Mouse (Mus musculus) cerebellum, postnatal 14 days (tissue): ENCODE measurements at regions not wholly inside any gene's neighbourhood (a gene's known extent, or its start where the extent isn't known, plus 50 kb on each side); places are given as distances from the start of the nearest gene placed in this dataset.

Experiments
- DNase-seq, 2 experiments: peaks; one replicate each; pipeline ENCODE4 v3.0.0; 2021; ENCODE audit warnings: mixed read lengths in 2 of 2

DNA sequence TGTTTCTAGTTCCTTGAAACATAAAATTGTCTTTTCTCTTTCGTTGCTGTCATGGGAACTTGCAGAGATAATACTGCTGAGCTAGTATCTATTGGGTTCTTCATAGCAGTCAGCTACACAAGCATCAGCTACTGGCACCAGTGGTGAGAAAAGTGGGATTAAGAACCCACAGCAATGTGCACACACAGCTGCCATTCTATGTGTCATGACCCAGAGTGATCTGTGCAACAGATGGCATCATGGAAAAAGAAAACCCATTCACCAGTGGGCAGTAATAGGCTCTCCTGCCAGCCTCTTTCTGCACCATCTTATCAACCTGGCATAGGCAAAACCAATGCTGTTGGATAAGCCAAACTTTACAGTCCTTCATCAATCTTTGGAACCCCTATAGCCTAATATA is 428.1 kb downstream of the Trib2 start:
- no peak for DNase-seq

DNA sequence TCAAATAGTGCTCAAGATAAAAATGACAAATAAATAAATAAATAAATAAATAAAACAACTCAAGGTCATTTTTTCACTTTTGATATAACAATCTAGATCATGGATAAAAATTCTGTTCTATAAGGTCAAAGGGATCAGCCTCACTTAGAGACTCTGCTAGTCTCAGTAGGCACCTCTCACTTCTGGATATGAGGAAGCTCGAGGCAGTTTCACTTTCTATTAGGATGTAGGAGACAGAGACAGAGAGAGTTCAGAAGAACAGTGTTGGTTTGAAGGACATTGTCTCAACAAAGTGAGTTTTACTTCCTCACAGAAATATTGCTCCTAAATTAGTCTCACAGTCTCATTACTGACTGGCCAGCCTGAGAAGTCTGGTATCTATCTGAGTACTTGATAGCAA is 458.9 kb downstream of the Trib2 start:
- DNase-seq = no peak

DNA sequence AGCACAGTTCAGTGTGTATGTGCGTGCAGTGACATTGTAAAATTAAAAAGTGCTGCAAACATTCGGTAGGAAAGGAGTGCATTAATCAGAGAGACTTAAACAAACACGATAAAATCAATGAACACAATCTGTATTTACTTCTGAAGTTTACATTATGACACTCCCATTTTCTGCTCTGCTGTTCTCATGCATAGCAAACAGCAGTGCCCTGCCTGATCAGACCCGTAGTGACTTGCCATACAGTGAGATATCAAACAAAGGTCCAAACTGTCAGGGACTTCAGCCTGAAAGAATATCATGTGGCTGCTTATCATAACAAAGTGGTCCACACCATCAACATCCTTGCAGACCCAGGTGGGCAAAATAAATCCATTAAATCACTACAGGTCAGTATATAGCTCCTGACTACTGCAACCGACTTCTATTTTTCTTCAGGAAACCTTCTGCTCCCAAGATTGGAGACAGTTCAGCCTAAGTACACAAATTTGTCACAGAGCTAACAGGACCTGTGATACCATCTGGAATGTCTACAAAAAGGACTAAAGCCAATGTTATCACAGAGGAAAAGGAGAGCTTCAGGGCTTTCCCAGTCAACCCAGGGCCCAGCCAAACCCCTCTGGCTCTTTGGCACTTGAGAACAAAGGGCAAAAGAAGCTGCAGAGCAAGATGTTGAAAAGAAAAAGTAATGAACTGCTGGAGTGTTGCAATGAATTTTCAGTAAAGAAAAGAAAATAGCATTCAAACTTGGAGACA is 495.8 kb downstream of the Trib2 start:
- DNase-seq = no peak

DNA sequence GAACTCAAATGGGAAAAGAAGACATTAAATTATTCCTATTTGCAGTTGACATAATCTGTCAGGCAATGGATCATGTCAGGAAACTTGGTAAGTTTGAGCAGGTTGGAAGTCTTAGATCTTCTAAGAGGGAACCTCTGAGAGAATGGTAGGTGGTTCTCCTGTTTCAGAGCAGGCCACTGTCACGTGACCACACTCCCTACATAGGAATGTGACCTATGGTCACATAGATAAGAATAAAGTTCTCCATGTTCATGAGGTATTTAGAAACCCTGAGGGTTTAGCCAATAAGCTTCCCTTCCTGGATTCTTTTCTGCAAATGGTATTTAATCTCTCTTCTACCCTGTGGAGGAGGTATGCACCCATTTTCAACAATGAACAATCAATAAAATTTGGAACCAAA is 497.1 kb downstream of the Trib2 start:
- no peak for DNase-seq

DNA sequence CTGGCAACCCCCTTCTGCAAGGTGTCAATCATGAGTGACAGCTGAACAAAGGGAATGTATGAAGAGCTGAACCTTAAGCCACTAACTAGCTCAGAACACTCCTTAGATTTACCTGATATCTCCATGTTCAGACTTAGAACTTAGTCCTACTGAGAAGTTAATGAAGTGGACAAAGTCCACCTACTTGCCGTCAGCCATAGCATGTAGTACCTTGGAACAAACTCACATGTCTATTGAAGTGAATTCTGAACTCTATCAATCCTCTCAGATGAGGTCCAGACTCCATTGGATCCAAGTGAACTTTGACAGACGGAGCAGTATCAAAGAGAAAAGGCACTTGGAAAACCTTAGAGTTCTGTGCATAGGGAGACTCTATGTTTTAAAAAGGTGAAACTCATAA is 521.8 kb downstream of the Trib2 start:
- no peak for DNase-seq

DNA sequence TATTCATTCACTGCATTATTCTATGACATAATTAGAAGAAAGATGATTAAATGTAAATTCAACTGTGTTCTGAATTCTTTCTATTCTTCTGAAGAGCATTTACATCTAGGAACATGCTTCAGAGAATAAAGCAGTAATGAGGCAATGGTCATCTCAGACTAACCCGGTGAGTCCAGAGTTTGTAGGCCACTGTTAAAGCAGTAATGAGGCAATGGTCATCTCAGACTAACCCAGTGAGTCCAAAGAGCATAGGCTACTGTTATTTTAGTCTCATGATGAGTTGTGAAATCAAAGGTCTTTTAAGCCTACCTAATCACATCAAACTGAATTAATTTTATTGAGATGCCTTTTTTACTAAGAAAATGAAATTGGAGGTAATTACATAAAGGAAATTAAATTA is 554.6 kb downstream of the Trib2 start:
- DNase-seq = no peak

DNA sequence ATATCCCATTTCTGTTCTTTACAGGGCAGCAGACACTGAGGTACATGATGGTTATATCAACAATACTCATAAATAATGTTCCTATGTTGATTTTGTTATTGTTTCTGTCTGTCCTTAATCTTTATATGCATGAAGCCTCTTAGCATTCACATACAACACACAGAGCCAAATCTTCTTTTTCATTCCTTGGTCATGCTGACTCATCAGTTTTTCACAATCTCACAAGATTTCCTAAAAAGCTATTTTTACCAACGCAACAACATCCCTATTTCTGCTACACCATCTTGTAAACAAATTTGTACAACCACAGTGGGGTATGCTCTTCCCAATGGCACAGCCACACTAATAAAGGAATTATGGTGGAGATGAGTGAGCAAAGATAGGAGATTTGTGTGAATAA is 555.1 kb downstream of the Trib2 start:
- no peak for DNase-seq

DNA sequence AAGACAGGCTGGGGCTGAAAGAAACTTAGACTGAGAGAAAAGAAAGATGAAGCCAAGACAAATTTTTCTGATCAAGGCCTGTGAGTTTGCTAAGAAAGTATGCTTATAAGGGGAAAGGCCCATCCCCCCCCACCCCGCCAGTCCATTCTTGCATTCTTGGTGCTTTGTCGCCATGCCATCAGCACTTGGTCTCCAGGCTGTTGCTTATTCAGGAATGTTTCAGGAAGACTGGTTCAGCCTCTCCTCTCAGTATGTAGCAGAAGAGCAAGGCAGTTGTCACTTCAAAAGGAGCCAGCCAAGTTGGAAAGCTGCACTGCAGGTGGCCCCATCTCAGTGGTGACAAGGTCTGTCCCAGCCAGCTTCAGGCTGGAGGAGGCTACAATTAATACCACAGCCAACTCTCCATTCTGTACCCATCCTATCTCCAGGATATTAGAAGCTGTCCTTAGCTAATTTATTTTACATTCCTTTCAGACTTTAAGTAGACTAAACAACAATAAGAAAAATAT is 555.8 kb downstream of the Trib2 start:
- DNase-seq = peak; percentile 32 to 57

DNA sequence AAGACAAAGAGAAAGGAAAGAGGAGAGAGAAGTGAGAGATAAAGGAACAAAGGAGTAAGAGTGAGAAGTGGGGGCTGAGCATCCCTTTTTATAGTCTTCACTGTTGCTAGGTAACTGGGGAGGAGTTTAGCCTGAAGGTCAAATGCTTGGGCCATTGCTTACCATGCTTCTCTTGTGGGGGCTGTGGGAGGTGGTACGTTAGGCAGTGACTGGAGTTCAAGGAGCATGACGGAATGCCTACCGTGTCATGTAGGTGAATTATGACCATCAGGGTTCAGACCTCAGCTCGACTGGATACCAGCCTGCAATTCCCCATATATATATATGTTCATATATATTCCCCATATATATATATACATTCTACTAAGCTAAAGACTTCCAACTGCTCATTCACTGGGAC is 571.8 kb downstream of the Trib2 start:
- DNase-seq = no peak

DNA sequence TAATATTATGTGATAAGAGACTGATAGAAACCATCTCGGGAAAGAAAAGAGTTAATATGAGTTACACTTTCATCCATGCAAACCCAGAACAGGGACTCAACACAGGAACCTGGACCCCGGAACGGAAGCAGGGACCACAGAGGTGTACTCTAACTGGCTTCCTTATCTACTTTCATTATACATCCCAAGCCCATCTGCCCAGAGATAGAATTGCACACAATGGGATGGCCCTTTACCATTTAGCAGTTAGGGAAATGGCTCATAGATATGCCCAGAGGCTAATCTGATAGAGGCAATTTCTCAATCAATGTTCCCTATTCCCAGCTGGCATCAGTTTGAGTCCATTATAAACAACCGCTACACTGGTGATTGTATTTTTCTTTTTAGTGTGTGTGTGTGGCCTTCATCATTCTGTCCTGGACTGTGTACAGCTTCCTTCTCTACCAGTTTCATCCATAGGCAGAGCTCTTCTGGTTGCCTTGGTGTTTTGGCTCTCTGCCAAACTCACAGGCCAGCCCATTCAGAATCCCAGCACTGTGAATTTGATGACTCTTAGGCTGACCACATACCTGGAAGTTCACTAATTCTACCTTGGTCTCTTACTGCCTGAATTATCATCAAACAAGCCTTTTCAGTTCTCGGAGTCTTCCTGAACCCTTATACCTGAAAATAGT is 594.1 kb downstream of the Trib2 start:
- DNase-seq = peak; percentile 29 to 35

DNA sequence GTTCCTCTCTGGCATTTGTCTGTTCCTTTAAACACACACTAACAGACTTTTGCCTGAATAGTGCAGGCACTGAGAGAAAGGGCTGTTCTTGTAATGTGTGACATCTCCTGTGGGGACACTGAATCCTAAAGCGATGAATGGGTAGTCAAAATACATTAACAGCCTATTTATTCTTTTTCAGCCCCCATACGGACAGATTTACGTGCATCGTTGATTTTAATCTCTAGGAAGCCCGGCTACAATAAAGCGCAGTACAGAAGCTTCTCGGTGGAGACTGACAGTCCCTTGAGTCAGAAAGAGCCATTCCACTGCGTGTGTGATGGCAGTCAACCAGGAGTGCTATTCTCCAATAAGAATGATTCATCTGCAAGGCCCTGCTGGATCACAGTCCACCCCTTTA is 598.2 kb downstream of the Trib2 start:
- peak; percentile 19 to 30 for DNase-seq

DNA sequence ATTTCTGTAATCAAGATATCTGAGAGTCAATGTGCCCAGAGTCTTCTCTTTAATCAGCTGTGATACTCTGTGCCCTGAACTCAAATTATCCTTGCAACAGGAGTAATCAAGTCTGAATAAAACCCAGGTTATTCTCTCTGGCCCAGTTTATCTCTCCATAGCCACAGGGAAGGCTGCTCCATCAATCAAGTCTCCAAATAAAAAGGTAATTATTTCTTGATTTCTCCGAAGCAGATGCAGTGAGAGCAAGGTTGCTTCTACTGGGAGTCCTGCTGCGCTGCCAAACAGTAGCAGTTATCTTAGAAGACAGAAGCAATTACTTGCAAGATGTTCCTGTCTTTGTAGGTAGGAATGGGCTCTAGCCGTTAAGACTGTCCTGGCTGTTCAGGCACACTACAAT is 600.5 kb downstream of the Trib2 start:
- no peak for DNase-seq

DNA sequence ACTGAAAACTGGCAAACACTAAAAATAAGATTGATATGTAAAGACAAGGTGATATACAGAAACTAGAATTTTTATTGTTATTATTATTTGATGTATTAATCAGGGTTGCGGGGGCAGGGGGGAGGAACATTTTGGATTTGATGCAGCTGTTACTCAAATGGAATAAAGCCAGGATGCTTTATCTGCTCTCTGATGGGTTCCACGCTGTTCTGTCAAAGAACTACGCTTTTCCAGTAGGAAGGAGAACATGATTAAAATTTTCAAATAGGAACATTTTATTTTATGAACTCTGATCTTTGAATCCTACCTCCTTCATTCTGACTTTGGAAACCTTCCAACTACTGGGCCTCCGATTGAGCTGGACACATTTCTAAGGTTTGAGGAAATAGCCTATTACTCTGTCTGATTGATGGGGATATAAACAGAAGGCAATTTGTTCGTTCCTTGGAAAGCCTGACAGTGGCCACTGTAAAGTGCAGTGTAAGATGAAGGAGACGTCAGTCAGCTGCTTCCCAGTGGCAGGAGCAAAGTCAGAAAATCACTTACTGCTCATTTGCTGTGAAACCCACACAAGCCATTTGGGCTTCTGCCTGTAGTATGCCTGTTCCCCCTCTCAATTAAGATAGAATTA is 642.2 kb downstream of the Trib2 start:
- no peak for DNase-seq

DNA sequence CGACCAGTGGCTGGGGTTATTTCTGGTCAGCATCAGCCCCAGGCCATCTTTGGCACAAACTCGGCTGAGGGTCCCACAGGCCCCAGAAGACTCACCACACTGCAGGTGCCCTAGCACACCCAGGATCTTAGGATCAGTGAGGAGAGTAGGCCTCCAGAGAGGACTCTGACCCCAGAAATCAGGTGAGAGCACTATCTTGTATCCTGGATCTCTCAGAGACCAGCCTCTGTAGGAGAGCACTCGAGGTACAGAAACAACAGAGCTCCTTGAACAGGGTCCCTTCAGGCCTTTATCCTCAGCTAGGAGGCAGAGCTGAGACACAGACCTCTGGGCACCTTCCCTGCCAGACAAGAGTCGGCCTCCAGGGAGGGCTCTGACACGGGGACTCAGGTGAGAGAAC is 654.1 kb downstream of the Trib2 start:
- DNase-seq = no peak

DNA sequence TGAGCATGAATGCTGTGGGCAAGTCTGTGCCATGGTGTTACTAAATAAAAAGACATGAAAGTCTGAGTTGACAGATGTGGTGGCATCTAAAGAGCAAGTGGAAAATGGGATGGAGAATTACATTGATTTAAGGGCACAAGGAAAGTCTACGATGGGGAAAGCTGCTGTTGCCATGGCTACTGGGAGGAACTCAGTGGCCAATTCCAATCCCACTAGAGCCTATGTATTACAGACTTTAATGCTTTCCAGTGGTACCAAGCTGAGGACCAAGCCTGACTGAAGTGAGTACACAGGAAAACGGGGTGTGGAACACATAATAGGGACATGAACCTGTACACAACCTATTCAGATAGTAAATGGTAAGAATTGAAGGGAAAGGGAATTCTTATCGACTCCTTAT is 654.9 kb downstream of the Trib2 start:
- no peak for DNase-seq

DNA sequence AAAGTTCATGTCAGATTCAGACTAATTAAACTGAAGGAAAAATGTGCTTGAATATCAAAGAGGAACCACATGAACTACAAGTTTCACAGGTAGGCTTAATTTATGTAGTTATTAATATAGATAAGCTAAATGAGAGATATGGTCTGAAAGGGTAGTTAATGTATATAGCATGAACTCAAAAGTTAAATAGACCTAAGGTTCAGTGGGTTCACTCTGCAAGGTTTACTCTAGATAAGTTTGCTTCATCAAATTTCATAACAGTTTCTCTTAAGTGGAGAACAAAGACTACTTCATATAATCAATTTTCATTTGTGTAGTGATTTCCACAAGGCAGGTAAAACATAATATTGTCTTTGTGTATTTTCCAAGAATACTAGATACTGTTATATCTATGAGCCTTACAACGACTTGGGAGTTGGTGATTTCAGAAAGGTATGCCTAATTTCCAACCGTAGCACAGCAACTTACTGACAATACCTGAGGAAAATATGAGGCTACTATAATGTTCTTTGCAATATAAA is 656.2 kb downstream of the Trib2 start:
- DNase-seq = no peak

DNA sequence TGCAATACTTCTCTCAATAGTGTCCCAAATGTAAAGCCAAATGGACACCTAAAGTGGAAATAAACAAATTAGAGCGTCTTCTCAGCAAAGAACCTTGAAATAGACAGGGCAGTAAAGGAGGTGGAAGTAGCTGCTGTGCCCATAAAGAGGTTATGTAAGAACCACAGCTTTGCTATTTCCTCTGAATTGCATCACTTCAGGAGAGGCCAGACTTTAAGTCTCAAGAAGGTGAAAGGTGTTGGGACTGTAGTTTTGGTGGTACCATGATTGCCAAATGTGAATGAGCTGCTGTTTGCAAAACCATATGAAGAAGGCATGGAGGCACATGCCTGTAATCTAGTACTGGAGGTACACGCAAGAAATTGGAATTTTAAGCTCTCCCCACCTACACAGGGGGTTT is 670.3 kb downstream of the Trib2 start:
- DNase-seq = no peak

DNA sequence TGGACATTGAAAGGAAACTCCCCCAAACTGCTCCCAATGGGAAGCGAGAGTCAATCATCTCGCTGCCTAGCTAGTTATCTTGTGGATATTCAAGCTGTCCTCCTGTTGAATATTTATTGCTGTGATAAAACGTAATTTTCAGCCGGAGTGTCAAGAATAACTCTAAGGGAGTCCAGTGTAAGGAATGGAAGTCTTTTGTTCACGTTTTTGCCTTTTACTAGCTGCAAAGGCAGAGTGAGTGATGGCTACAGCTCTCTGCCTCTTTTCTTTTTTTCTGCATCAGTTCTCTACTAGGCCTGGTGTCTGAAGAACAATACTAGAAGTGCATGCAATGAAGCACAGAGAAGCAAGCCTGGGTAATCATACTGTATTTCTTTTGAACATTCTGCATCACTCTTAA is 679.7 kb downstream of the Trib2 start:
- no peak for DNase-seq

DNA sequence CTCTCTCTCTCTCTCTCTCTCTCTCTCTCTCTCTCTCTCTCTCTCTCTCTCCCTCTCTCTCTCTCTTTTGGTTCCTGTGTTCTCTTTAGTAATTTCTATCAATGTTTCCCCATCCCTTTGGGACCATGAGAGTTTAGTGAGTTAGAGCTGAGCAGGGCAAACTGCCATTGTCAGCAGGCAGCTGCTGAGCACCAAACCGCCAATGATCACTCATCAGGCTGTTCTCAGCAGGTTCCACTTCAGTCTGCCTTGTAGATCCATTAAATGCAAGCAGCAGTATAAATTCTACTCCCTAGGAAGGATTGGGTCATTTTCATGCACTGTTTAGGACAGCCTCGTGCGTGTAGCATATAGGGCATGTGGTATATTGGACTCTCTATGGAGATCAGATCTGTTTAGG is 692.5 kb downstream of the Trib2 start:
- DNase-seq = no peak

DNA sequence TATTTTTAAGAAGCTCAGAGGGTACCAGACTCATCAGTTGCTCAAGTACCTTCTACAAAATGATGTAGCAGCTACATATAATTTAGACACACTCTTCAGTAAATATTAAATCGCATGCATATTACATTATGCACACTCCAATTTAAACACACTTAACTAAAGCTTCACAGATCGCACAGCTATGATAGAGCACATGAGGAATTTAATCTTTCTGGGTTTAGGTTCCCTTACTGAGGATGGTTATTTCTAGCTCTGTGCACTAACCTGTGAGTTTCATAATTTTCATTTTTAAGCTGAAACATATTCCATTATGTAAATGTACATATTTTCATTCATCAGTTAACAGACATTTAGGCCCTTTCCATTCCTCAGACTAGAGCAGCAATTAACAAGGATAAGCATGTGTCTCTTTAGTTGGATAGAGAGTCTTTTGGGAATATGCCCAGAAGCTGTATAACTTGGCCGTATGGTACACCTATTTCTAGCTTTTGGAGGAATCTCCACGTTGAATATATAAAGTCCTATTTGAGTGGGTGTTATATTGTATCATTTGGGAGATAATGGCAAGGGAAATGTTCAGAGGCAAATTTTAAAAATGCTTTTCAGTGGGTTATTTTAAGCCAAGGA is 694.0 kb downstream of the Trib2 start:
- DNase-seq = peak in 1 of 2 experiments; percentile 5

DNA sequence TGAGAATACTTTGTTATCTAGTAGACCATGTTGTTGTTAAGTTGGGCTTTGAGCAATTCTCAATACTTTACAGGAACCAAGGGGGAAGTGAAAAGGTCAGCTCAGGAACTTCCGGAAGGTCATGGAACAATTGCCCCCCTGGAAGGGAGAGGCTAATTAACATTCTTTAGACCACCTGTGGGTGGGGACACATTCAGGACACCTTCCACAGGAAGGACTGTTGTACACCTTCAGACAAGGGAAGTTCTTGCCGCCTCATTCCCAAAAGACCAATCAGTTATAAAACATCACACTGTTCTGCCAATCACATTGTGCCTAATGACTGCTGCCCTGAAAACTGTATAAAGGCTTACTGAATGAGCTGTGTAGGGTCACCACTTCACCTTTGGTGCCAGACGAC is 701.2 kb downstream of the Trib2 start:
- DNase-seq = no peak

DNA sequence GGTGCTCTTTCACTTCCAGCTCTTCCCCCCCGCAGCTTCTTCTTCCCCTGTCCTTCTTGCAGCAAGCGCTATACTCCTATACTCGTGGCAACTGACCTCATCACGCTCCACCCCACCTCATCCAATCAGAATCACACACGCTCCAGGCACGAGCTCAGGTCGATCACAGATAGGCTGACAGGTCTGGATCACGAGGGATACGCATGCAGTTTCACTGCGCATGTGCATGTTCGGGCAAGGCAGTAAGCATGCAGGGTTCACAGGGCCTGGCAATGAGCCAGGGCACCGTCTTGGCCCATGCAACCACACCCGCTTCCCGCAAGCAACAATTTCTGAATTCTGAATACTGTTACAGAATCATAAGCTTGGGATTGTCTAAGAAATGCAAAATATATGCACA is 701.9 kb downstream of the Trib2 start:
- DNase-seq = no peak

DNA sequence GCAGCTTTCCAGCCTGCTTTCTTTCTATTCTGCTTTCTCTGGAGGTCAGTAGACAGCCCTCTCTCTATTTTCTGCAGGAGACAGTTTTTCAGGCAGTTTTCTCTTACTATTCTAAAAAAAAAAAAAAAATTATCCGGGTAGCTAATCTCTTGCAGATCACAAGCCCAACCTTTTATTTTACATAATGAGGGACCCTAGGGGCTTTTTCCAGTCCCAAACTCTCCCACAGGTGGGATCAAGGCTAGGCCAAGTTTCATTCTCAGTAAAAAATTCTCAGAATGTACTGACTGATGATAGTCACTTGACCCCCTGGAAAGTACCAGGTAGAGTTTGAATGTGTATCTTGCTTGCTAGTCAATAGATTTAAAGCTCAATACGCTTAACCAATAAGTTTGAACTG is 705.7 kb downstream of the Trib2 start:
- no peak for DNase-seq
